Mouse (Mus musculus) spleen, embryonic (tissue): ENCODE results near the gene Dusp28.

Experiments
- CTCF ChIA-PET: fragments of 350-600 bp; sonication (Branson Sonifier 250); formaldehyde crosslinking; loops from one replicate; lab custom pipeline; 2022; lab: Charles Lee

Gene Dusp28

GRCm38 (mm10) chr1:92906779-92907631 lies at the start of gene Dusp28:
TSS of gene Dusp28 (plus strand) at chr1:92906981.
- CTCF ChIA-PET = interaction anchor here (0.5 to 1.9 kb wide), 4 partner anchors 12 to 1629 kb away, joined by 3 to 6 read pairs (median 4); partner anchors contain the start of gene Capn10

GRCm38 (mm10) chr1:92861503-92861902 lies 45.3 kb upstream of the Dusp28 start:
- CTCF ChIA-PET = no interaction called here

- CTCF ChIA-PET = no interaction called here
Observed at GRCm38 (mm10) chr1:92863268-92863667, 43.5 kb upstream of the Dusp28 start.

GRCm38 (mm10) chr1:92866170-92866569 lies 40.6 kb upstream of the Dusp28 start:
- CTCF ChIA-PET = no interaction called here

GRCm38 (mm10) chr1:92869985-92870384 lies 36.8 kb upstream of the Dusp28 start:
- CTCF ChIA-PET = no interaction called here

GRCm38 (mm10) chr1:92872666-92873065 lies 34.1 kb upstream of the Dusp28 start:
- CTCF ChIA-PET = no interaction called here

GRCm38 (mm10) chr1:92874011-92874410 lies 32.8 kb upstream of the Dusp28 start:
- CTCF ChIA-PET = no interaction called here

- CTCF ChIA-PET = no interaction called here
Observed at GRCm38 (mm10) chr1:92875360-92876111, 31.2 kb upstream of the Dusp28 start.

GRCm38 (mm10) chr1:92877431-92877978 lies 29.3 kb upstream of the Dusp28 start:
- CTCF ChIA-PET = interaction anchor here (0.7 kb wide), 1 partner anchor 10 kb away, joined by 7 read pairs; no protein-coding TSS in a partner anchor

GRCm38 (mm10) chr1:92878066-92878741 lies 28.6 kb upstream of the Dusp28 start:
- CTCF ChIA-PET = interaction anchor here (0.7 kb wide), 1 partner anchor 10 kb away, joined by 7 read pairs; no protein-coding TSS in a partner anchor

GRCm38 (mm10) chr1:92879266-92879665 lies 27.5 kb upstream of the Dusp28 start:
- CTCF ChIA-PET = no interaction called here

- CTCF ChIA-PET = no interaction called here
Observed at GRCm38 (mm10) chr1:92880101-92880500, 26.7 kb upstream of the Dusp28 start.

- CTCF ChIA-PET = no interaction called here
Observed at GRCm38 (mm10) chr1:92881982-92882381, 24.8 kb upstream of the Dusp28 start.

GRCm38 (mm10) chr1:92888901-92889655 lies 17.7 kb upstream of the Dusp28 start:
- CTCF ChIA-PET = no interaction called here

GRCm38 (mm10) chr1:92892791-92893190 lies 14.0 kb upstream of the Dusp28 start:
- CTCF ChIA-PET = no interaction called here

- CTCF ChIA-PET = no interaction called here
Observed at GRCm38 (mm10) chr1:92893896-92894295, 12.9 kb upstream of the Dusp28 start.

- CTCF ChIA-PET = interaction anchor here (1.2 kb wide), 1 partner anchor 12 kb away, joined by 3 read pairs; the partner anchor contains the start of gene Dusp28
Observed at GRCm38 (mm10) chr1:92895089-92895488, 11.7 kb upstream of the Dusp28 start.

GRCm38 (mm10) chr1:92902786-92903185 lies 4.0 kb upstream of the Dusp28 start, which contains the start of gene Ankmy1:
TSS of gene Ankmy1 (minus strand) at chr1:92902906.
- CTCF ChIA-PET = no interaction called here

- CTCF ChIA-PET = no interaction called here
Observed at GRCm38 (mm10) chr1:92903627-92904026, 3.2 kb upstream of the Dusp28 start.

GRCm38 (mm10) chr1:92905703-92906310 lies 974 bp upstream of the Dusp28 start:
- CTCF ChIA-PET = interaction anchor here (0.6 kb wide), 1 partner anchor 1628 kb away, joined by 4 read pairs; no protein-coding TSS in a partner anchor
